Mouse (Mus musculus) testis, postnatal 14 days (tissue): ENCODE results near the gene Rexo5.
A peak's percentile ranks its signal among the peaks of the same experiment; 100 is the strongest.

ENCODE experiments used
- DNase-seq: peaks from one replicate; pipeline ENCODE4 v3.0.0; 2021; ENCODE audit warnings: low spot score

The Rexo5 gene

DNA sequence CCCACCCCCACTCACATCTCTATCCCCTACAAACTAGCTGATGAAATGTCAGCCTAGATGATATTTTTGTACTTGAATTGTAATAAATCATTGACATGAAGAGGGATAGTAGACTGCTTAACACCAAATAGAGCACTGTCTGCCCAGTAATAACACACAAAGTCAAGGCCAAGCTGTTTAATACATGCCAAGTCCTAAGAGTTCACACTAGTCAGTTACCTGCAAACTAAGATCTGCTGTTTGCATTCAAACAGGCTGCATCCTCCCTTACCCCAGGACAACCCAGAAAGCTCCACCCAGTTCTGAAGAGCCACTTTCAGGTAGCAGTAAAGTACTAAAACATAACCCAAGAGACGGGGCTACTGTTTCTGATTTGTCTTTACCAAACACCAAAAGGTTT is 98.4 kb downstream of the Rexo5 start:
- DNase-seq, result no peak

DNA sequence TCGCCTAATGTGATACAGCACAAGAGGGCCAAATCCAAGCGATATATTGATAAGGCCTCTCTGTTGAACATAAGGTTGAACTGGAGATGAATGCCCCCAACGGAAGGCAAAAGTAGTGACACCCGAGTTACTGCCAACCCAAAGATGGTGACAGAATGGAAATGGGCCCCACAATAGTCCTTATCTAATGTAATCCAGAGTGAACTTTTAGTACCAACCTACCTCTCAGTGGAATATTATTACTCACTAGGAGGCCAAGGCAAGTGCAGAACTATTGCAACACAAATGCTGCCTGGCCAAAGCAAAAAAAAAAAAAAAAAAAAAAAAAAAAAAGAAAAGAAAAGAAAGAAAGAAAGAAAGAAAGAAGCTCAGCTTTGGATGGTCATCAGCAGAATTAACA is 98.9 kb downstream of the Rexo5 start:
- no peak for DNase-seq

DNA sequence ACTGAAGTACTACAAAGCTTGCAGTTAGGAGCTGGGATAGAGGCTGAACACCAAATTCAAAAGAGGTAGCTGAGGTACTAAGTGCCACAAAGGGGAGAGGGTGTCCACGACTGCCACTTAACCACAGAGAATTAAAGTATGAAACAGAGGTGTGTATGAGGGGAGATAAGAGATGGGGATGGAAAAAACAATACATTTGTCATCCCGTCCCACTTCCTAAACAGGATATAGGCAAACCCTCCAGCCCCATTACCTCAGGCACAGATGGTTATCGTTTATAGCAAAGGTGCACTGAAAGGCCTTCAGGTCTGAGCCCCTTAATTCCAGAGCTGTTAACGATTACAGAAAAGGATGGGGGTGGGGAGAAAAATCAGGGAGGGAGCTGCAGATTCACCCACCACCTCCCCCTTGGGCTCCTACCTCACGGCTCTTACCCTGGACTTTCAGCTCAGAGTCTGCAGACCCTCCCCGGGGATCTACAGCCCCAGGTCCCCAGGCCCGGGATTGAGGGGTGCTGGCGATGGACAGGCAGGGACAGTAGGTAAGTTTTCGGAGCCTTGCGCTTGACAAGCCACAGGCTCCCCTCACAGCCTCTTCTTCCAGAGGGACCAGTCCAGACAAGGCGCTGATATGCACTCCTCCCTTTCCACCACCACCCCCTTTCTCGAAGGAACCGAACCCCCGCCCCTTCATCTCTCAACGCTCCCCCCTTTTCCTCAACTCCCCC is 101.2 kb downstream of the Rexo5 start:
- no peak for DNase-seq

DNA sequence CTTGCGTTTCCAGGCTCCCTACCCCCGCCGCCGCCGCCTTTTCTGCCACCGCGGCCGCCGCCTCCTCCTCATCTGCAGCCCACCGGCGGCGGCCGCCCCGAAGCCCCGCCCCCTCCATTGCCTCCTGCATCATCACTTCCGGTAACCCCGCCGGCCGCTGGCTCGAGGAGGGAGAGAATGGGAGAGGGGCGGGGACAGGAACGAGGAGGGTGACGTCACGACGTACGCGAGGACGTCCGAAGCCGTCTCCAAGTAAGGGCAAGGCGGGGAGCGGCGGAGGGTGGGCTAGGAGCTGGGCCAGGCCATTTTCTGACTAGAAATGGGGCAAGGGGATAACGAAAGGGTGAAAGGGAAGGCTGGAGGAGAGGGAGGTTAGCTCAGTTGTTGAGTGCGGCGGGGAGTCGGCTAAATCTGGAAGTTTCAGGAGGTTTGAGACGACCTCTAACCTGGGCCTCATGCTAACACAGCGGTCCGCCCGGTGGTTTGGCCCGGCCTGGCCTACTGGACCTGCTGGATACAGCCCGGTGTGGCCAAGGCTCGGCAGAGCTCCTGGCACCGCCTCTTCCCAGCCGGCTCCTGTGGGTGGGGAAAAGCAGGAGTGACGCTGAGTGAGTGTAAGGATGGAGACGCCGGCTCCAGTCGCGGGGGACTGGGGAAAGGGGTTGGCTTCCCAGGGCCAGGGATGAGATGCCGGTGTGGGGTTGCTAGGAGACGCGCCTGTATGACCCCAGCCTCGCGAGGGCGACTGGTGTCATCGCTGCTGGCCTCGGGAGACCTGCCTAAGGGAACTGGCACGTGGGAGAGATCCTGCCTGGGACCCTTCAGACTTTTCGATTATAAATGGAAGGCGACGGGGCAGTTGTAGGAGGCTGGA is 102.1 kb downstream of the Rexo5 start, which contains the start of the genes Lyrm1 and Dcun1d3:
Gene Lyrm1, plus strand, starts transcription at position 223 of the 874 bp plus-strand sequence.
Gene Dcun1d3, minus strand, starts transcription at position 660 of the 874 bp plus-strand sequence.
- DNase-seq, result peak; percentile 99

DNA sequence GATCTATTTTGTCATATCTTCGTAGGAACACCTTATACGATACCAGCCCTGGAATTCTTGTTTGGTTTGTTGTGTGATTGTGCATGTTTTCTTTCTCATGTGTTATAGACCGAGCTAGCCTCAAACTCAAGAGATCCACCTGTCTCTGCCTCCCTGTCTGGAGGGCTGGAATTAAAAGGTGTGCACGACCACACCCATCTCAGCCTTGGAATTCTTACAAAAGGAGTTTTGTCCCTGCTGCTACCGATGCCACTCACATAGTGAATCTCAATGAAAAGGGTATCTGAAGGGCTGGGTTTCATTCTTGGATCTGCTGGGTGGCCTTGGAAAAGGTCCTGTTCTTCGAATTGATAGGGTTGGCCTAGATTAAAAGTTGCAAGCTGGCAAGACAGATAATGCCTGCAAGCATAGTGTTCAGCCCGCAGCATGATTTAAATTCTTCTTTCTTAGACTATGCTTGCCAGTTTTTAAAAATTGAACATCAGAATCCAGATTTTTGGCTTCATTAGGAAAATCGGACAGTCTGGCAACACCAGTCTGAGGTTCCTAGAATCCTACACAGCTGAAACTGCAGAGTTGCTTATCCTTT is 103.8 kb downstream of the Rexo5 start:
- peak; percentile 24 for DNase-seq

DNA sequence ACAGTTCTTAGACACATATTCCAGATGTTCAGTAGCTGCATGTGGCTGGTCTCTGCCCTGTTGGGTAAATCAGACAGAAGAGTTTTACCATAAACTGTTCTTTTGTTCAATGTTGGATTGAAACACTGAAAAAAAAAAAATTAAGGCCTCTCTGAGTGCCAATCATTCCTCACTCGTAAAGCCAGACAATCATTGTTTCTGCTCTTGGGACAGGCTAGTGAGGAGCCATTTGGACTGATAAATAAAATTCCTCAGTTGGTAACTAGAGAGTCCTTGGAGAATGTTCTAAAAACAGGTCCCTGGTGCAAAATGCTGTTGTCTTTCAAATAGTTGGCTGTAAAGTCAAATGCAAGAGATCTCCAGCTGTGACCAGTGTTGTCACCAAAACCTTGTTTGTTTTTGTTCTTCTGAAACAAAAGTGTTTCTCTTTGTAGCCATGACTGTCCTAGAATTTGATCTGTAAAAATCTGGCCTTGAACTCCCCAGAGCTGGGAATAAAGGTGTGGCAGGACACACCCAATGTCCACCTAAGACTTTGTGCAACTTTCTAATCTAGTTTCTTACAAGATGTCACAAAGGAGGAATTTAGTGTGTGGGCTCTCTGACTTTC is 104.5 kb downstream of the Rexo5 start:
- no peak for DNase-seq
